Mouse (Mus musculus) macrophage (primary cell): ENCODE measurements around the gene Zfp113. TPM values are rescaled to one million over a fixed set of nuclear protein-coding genes. Genes with fewer than 3 reads are reported as not detected.

ENCODE experiments used
- H3K27ac ChIP-seq: fragments of 350-480 bp; formaldehyde crosslinking; 2 replicates; pipeline ENCODE4 v1.9.0; 2021
- H3K36me3 ChIP-seq: fragments of 350-480 bp; formaldehyde crosslinking; 2 replicates; pipeline ENCODE4 v1.9.0; 2021; ENCODE audit errors: inconsistent target
- H3K4me3 ChIP-seq: fragments of 350-480 bp; formaldehyde crosslinking; 2 replicates; pipeline ENCODE4 v1.9.0; 2021; ENCODE audit errors: inconsistent target
- H3K79me2 ChIP-seq: fragments of 350-480 bp; formaldehyde crosslinking; 2 replicates; pipeline ENCODE4 v1.9.0; 2021; ENCODE audit errors: inconsistent target
- WGBS: methylation state at CpG from one replicate; pipeline ENCODE4 v1.1.7; 2026; ENCODE audit warnings: inconsistent platforms; ENCODE audit not compliant: missing documents; 5-methylcytosine and 5-hydroxymethylcytosine counted together
- polyA plus RNA-seq: library from polyadenylated mRNA; stranded (reverse); fragments of 250-400 nt; gene quantifications from 3 replicates; pipeline ENCODE4 v1.2.4, GENCODE M21; 2018; ENCODE audit warnings: inconsistent platforms

The Zfp113 gene
- polyA plus RNA-seq, 1 experiment from 2014 or later: 3.5 TPM

GRCm38 (mm10) chr5:138163610-138164009 is 8.1 kb upstream of the Zfp113 start:
- Histone ChIP-seq H3K4me3 (no peak overlapping the region), H3K79me2 (peaks cover 19% of the 10 kb centered on the region), H3K36me3 (peaks cover 45% of the 10 kb centered on the region; the same call in 1 of the 2 replicates), H3K27ac (no peak overlapping the region)
- WGBS: 87% methylated on average over 10 of the region's 10 CpGs

- Histone ChIP-seq H3K4me3 (no peak overlapping the region), H3K36me3 (peaks cover 43% of the 10 kb centered on the region; the same call in 1 of the 2 replicates), H3K27ac (no peak overlapping the region), H3K79me2 (peaks cover 19% of the 10 kb centered on the region)
- 76% methylated on average over 6 of the region's 6 CpGs for WGBS
These were observed 7.5 kb upstream of the Zfp113 start for GRCm38 (mm10) chr5:138163046-138163445.

GRCm38 (mm10) chr5:138160842-138161665 is 5.5 kb upstream of the Zfp113 start, which contains the start of gene Cops6:
TSS of gene Cops6 (plus strand) at chr5:138161071.
- Histone ChIP-seq H3K4me3 (peak within 1 kb of the TSS; percentile 99), H3K27ac (peak within 1 kb of the TSS; percentile 58), H3K36me3 (peaks cover 26% of the 10 kb centered on the region; the same call in 1 of the 2 replicates), H3K79me2 (peaks cover 19% of the 10 kb centered on the region)
- WGBS: 2% methylated on average over 42 of the region's 42 CpGs

GRCm38 (mm10) chr5:138160224-138160762 is 4.7 kb upstream of the Zfp113 start:
- Histone ChIP-seq H3K27ac (no peak overlapping the region), H3K4me3 (peak overlapping the region; percentile 99; the same call in 1 of the 2 replicates)
- 67% methylated on average over 6 of the region's 7 CpGs for whole genome bisulfite sequencing

GRCm38 (mm10) chr5:138154390-138154789 is 1.2 kb downstream of the Zfp113 start:
- H3K27ac ChIP-seq: no peak overlapping the region
- H3K79me2 ChIP-seq: no peaks in the 10 kb centered on the region
- H3K4me3 ChIP-seq: no peak overlapping the region
- 86% methylated on average over 3 of the region's 3 CpGs for WGBS
- peaks cover 16% of the 10 kb centered on the region; the same call in 1 of the 2 replicates for H3K36me3 ChIP-seq

More at GRCm38 (mm10) chr5:138160224-138160762, 4.7 kb upstream of the Zfp113 start:
- H3K79me2 ChIP-seq: peaks cover 19% of the 10 kb centered on the region
- peaks cover 19% of the 10 kb centered on the region; the same call in 1 of the 2 replicates for H3K36me3 ChIP-seq

- 13% methylated on average over 2 of the region's 4 CpGs for WGBS
- no peak overlapping the region for H3K4me3 ChIP-seq
- H3K79me2 ChIP-seq: no peaks in the 10 kb centered on the region
- H3K36me3 ChIP-seq: peaks cover 12% of the 10 kb centered on the region; the same call in 1 of the 2 replicates
- H3K27ac ChIP-seq: no peak overlapping the region
These were observed 17.0 kb downstream of the Zfp113 start for GRCm38 (mm10) chr5:138138585-138138984.

GRCm38 (mm10) chr5:138137935-138138549 is 17.5 kb downstream of the Zfp113 start:
- H3K27ac ChIP-seq: no peak overlapping the region
- WGBS: 45% methylated on average over 8 of the region's 8 CpGs

GRCm38 (mm10) chr5:138137257-138137656 is 18.3 kb downstream of the Zfp113 start:
- Histone ChIP-seq H3K79me2 (no peaks in the 10 kb centered on the region), H3K4me3 (no peak overlapping the region), H3K27ac (no peak overlapping the region), H3K36me3 (peaks cover 22% of the 10 kb centered on the region)
- WGBS: 73% methylated on average over 4 of the region's 4 CpGs

More at GRCm38 (mm10) chr5:138137935-138138549, 17.5 kb downstream of the Zfp113 start:
- Histone ChIP-seq H3K79me2 (no peaks in the 10 kb centered on the region), H3K36me3 (peaks cover 17% of the 10 kb centered on the region), H3K4me3 (no peak overlapping the region)

- Histone ChIP-seq H3K36me3 (peaks cover 54% of the 10 kb centered on the region), H3K27ac (no peak overlapping the region), H3K4me3 (no peak overlapping the region), H3K79me2 (no peaks in the 10 kb centered on the region)
- 94% methylated on average over 5 of the region's 5 CpGs for WGBS
These were observed 23.0 kb downstream of the Zfp113 start for GRCm38 (mm10) chr5:138132425-138133064.

- peaks cover 20% of the 10 kb centered on the region; the same call in 1 of the 2 replicates for H3K79me2 ChIP-seq
- H3K27ac ChIP-seq: no peak overlapping the region
- no peaks in the 10 kb centered on the region for H3K36me3 ChIP-seq
- 52% methylated on average over 3 of the region's 3 CpGs for WGBS
- H3K4me3 ChIP-seq: peak overlapping the region; percentile 84
These were observed 37.5 kb downstream of the Zfp113 start for GRCm38 (mm10) chr5:138118041-138118440.

- Histone ChIP-seq H3K79me2 (peaks cover 20% of the 10 kb centered on the region; the same call in 1 of the 2 replicates), H3K4me3 (peak overlapping the region; percentile 84), H3K27ac (peak overlapping the region; percentile 69), H3K36me3 (no peaks in the 10 kb centered on the region)
- WGBS: 8% methylated on average over 16 of the region's 16 CpGs
These were observed 38.1 kb downstream of the Zfp113 start for GRCm38 (mm10) chr5:138117199-138118015.

- peak within 1 kb of the TSS; percentile 84 for H3K4me3 ChIP-seq
- 8% methylated on average over 37 of the region's 38 CpGs for WGBS
- peaks cover 20% of the 10 kb centered on the region; the same call in 1 of the 2 replicates for H3K79me2 ChIP-seq
- H3K27ac ChIP-seq: peak within 1 kb of the TSS; percentile 69
- H3K36me3 ChIP-seq: no peaks in the 10 kb centered on the region
These were observed 39.0 kb downstream of the Zfp113 start, which contains the start of gene Zscan21 for GRCm38 (mm10) chr5:138116255-138117198. TSS of gene Zscan21 (plus strand) at chr5:138116903.
